Mouse (Mus musculus) hindbrain, embryonic 10.5 days (tissue): Measurements from ENCODE around the gene Syt6. TPM values are rescaled to one million over a fixed set of nuclear protein-coding genes. Genes with fewer than 3 reads are reported as not detected.

ENCODE experiments used
- DNase-seq: peaks from one replicate; pipeline ENCODE4 v3.0.0-alpha.2; 2017; ENCODE audit warnings: low spot score
- H3K27ac ChIP-seq: fragments of 300-500 bp; sonication (generic); 2 replicates; pipeline ENCODE4 v1.5.1; 2016; ENCODE audit warnings: mild to moderate bottlenecking, moderate library complexity
- H3K27me3 ChIP-seq: fragments of 300-500 bp; sonication (generic); 2 replicates; pipeline ENCODE4 v1.6.1; 2016; ENCODE audit warnings: mild to moderate bottlenecking; ENCODE audit not compliant: poor library complexity, insufficient read depth, severe bottlenecking
- H3K36me3 ChIP-seq: fragments of 300-500 bp; sonication (generic); 2 replicates; pipeline ENCODE4 v1.6.1; 2016; ENCODE audit warnings: mild to moderate bottlenecking, moderate library complexity
- H3K4me1 ChIP-seq: fragments of 300-500 bp; sonication (generic); replicated peaks from 2 replicates; pipeline ENCODE4 v1.6.1; 2016; ENCODE audit warnings: mild to moderate bottlenecking
- H3K4me3 ChIP-seq: fragments of 300-500 bp; sonication (generic); 2 replicates; pipeline ENCODE4 v1.5.1; 2016; ENCODE audit warnings: mild to moderate bottlenecking, moderate library complexity
- H3K9me3 ChIP-seq: fragments of 300-500 bp; sonication (generic); 2 replicates; pipeline ENCODE4 v1.6.1; 2016; ENCODE audit warnings: mild to moderate bottlenecking, moderate library complexity
- WGBS: fragments of 180-500 bp; shearing (Covaris S2); methylation state at CpG from one replicate; pipeline ENCODE4 v1.1.7; 2016; 5-methylcytosine and 5-hydroxymethylcytosine counted together
- polyA plus RNA-seq: library from polyadenylated mRNA; unstranded; fragments of >200 nt; fragmentation: Nextera tagmentation; extraction: Ambion mirVana; gene quantifications from 2 replicates; pipeline ENCODE4 v1.2.1, GENCODE M21; 2016

Syt6 gene
- polyA plus RNA-seq, result 1.5 and 2.0 TPM in 2 replicates

DNA sequence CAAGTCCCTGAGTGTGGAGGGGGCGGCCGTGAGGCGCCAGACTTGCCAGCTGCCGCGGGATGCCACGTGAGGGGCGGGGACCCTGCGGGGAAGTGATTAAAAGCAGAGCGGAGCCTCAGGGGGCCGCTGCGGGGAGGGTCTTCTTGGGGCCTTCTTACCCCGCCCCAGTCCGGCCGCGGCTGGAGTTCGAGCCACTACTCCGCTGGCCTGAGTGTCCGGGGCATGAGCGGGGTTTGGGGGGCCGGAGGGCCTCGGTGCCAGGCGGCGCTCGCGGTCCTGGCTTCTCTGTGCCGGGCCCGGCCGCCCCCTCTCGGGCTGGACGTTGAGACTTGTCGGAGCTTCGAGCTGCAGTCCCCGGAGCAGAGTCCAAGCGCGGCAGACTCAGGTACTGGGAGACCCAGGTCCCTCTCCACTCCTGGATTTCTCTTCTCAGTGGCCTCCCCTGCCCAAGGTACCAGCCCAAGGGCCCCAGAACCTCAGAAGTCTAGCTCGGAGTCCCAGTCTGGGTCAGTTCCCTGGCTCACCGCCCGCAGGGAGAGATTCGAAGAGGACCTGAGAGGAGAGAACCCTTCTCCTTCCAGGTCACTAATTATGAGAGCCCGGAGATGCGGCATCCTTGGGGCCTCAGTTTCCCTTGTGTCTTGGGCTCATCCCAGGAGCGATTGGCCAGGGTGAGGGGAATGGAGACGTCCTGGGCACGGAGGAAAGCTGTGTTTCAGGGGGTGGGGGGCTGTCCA is at the start of gene Syt6:
TSS of gene Syt6 (plus strand) at position 76 of the 737 bp plus-strand sequence.
- H3K27ac ChIP-seq, result peak within 1 kb of the TSS; percentile 83
- H3K4me1 ChIP-seq, result peaks cover 39% of the 10 kb centered on the region
- H3K9me3 ChIP-seq, result no peaks in the 10 kb centered on the region
- no peaks in the 10 kb centered on the region for H3K36me3 ChIP-seq
- H3K4me3 ChIP-seq, result peak within 1 kb of the TSS; percentile 70
- H3K27me3 ChIP-seq, result peaks cover 82% of the 10 kb centered on the region
- peak; percentile 44 for DNase-seq
- WGBS, result under 1% methylated on average over 44 of the region's 44 CpGs

DNA sequence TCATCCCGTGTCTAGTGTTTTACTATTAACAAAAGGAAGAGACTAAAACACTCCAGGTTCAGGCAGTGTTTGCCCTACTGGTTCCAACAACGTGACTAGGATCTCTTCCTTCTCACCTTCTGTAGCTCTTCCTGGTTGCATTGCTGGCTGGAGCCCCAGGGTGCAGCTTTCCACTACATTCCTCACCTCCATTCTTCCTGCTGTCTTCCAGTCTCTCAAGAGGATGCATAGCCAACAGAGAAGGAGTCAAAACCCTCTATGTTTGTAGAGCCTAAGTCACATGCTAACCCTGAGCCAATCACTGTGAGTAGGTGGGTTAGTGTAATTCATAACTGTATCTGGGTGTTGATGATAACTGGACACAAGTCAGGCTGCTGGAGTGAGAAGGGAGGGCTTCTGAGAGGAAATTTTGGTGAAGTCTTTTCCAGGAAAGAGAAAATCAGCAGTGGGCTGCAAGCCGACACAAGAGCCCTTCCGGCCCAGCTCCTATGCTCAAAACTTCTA is 48.8 kb upstream of the Syt6 start:
- no peak for DNase-seq
- Histone ChIP-seq H3K4me3 (no peak overlapping the region), H3K27me3 (no peaks in the 10 kb centered on the region), H3K9me3 (no peaks in the 10 kb centered on the region), H3K36me3 (no peaks in the 10 kb centered on the region), H3K4me1 (peaks cover 7% of the 10 kb centered on the region; the same call in 1 of the 2 replicates), H3K27ac (no peak overlapping the region)
- 81% methylated on average over 4 of the region's 4 CpGs for whole genome bisulfite sequencing

DNA sequence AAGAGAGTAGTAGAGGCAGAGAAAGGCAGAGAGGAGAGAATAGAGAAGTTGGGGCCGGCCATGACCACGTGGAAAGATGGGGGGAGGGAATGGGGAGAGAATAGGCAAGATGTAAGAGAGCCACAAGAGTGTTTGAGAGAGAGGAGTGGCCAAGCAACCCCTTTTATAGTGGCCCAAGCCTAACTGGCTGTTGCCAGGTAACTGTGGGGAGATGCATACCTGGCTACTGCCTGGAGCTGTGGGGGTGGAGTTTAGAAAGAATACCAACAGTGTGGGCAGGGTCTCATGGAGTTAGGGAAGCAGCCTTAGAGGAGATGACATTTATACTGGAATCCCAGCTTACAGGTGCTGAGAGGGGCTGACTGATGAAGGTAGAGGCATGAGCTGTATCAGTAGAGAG is 48.2 kb upstream of the Syt6 start:
- no peak overlapping the region for H3K27ac ChIP-seq
- WGBS, result 28% methylated on average over 2 of the region's 2 CpGs
- H3K9me3 ChIP-seq, result no peaks in the 10 kb centered on the region
- peaks cover 7% of the 10 kb centered on the region; the same call in 1 of the 2 replicates for H3K4me1 ChIP-seq
- no peaks in the 10 kb centered on the region for H3K36me3 ChIP-seq
- no peak overlapping the region for H3K4me3 ChIP-seq
- no peak for DNase-seq
- H3K27me3 ChIP-seq, result no peaks in the 10 kb centered on the region

DNA sequence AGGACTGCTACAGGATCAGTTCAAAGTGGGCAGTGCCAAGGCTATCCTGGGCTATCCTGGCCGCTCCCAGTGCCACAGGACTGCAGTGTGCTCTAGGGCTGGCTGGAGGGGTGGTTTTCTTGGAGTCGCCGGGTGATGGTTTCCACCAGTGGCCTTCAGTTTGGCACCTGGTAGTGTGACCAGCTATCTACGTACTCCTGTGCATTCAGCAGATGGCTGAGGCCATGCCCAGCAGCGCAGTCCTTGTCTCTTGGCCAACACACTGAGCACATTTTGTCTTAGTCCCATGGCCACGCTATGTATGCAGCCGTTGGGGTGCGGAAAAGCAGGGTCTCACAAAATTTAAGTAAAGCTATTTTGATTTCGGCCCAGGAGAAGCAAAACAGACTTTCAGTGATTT is 41.0 kb upstream of the Syt6 start:
- no peaks in the 10 kb centered on the region for H3K9me3 ChIP-seq
- WGBS, result 92% methylated on average over 9 of the region's 9 CpGs
- peaks cover 23% of the 10 kb centered on the region for H3K4me1 ChIP-seq
- no peaks in the 10 kb centered on the region for H3K36me3 ChIP-seq
- no peak overlapping the region for H3K27ac ChIP-seq
- DNase-seq, result no peak
- peaks cover 9% of the 10 kb centered on the region for H3K27me3 ChIP-seq
- H3K4me3 ChIP-seq, result no peak overlapping the region

DNA sequence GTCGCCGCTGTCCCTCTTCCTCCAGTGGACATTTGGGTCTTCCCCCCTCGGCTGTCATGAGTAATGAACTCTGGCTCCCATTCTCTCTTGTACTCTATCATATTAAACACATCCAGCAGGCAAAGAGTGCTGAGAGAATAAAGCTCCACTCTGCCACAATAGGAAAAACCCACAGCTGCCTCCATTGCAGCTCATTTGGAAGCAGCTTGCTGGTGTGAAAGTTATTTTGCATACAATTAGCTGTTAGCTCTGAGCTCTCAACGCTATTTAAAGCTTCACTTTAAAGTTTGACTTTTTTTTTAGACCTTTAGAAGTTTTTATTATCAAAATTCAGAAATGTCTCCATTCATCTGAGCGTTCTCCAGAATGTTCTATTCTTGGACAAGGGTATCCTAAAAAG is 39.8 kb upstream of the Syt6 start:
- no peak for DNase-seq
- Histone ChIP-seq H3K36me3 (no peaks in the 10 kb centered on the region), H3K4me3 (no peak overlapping the region), H3K4me1 (peaks cover 23% of the 10 kb centered on the region), H3K27ac (no peak overlapping the region), H3K27me3 (peaks cover 18% of the 10 kb centered on the region), H3K9me3 (no peaks in the 10 kb centered on the region)
- WGBS, result 62% methylated on average over 5 of the region's 5 CpGs

DNA sequence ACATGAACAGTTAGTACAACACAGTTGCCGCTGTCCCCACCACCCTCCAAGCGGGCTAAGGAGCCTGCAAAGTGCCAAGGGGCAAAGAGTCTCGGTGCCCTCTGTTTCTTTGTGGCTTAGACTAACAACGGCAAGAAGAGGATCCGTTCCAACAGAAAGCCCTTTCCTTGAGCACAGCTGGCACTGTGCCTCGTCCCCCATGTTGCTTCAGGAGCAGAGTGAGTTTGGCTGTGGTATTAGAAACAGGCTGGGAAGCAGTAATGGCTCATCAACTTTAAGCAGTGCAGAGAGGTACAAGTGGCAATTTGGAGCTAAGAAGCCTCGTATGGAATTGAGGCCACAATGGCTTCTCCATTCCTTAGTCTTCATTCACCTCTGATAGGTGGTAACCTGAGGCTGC is 35.9 kb upstream of the Syt6 start:
- Histone ChIP-seq H3K9me3 (no peaks in the 10 kb centered on the region), H3K36me3 (no peaks in the 10 kb centered on the region), H3K4me3 (no peak overlapping the region), H3K27me3 (peaks cover 25% of the 10 kb centered on the region), H3K27ac (no peak overlapping the region), H3K4me1 (peaks cover 28% of the 10 kb centered on the region)
- 75% methylated on average over 7 of the region's 7 CpGs for WGBS
- no peak for DNase-seq

DNA sequence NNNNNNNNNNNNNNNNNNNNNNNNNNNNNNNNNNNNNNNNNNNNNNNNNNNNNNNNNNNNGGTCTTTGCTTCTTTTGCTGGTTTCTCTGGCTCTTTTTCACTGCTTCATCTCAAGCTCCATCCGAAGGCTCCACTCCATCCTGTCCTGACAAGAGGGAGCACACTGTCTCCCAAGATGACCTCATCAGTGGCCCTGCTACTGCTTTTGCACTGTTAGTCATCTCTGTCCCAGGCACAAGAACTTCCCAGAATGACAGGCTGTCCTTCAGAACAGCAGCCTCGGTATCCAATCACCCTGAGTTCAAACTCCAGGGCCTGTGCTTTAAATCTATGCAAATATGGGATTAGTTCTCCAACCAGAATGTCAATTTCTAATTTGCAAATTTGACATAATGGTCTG is 28.9 kb upstream of the Syt6 start:
- WGBS, result 63% methylated on average over 2 of the region's 2 CpGs
- Histone ChIP-seq H3K9me3 (no peaks in the 10 kb centered on the region), H3K27ac (no peak overlapping the region)

DNA sequence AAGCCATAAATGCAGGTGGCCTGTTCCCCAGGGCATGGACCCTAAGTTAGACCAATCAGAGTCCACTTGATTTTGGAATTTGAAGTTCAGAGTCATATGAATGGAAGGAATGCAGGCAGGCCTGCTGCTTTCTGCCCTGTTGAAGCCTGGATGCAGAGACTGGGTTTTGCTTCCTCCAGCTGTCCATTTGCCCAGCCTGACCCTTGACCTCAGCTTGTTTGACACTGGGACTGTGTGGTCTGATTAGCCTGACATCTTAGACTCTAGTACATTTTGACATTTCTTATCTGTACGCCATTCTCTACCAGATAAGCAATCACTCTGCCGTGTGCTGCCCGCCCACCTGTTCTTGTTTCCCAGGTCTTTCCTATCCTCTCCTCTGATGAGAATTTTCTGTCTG is 28.4 kb upstream of the Syt6 start:
- Histone ChIP-seq H3K4me3 (no peak overlapping the region), H3K27ac (no peak overlapping the region), H3K9me3 (no peaks in the 10 kb centered on the region), H3K27me3 (peaks cover 6% of the 10 kb centered on the region; the same call in 1 of the 2 replicates), H3K36me3 (no peaks in the 10 kb centered on the region), H3K4me1 (peaks cover 4% of the 10 kb centered on the region; the same call in 1 of the 2 replicates)
- 73% methylated on average over 3 of the region's 3 CpGs for WGBS
- no peak for DNase-seq

More for the DNA sequence above, 28.9 kb upstream of the Syt6 start:
- H3K4me3 ChIP-seq, result no peak overlapping the region
- H3K27me3 ChIP-seq, result peaks cover 6% of the 10 kb centered on the region; the same call in 1 of the 2 replicates
- peaks cover 4% of the 10 kb centered on the region; the same call in 1 of the 2 replicates for H3K4me1 ChIP-seq
- H3K36me3 ChIP-seq, result no peaks in the 10 kb centered on the region
- no peak for DNase-seq

DNA sequence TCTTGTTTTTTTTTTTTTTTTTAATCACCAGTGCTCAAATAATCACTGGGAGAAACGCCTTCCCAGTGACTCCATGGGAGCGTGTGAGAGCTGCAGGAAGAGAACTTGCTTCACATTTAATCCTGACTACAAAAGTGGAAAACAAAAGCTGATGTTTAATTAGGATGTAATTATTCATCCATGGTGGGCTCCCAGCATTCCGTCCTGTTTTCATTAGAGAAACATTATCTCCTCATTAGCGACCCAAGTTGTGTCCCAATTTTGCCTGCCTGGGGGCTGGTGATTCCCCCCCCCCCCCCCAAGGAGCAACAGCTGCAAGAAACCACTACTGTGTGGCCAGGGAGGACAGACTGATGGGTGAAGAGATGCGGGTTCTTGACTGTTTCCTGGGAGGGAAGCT is 24.8 kb upstream of the Syt6 start:
- Histone ChIP-seq H3K27me3 (no peaks in the 10 kb centered on the region), H3K36me3 (no peaks in the 10 kb centered on the region), H3K9me3 (no peaks in the 10 kb centered on the region), H3K27ac (no peak overlapping the region), H3K4me1 (peaks cover 7% of the 10 kb centered on the region; the same call in 1 of the 2 replicates), H3K4me3 (no peak overlapping the region)
- no peak for DNase-seq
- WGBS, result 72% methylated on average over 5 of the region's 5 CpGs

DNA sequence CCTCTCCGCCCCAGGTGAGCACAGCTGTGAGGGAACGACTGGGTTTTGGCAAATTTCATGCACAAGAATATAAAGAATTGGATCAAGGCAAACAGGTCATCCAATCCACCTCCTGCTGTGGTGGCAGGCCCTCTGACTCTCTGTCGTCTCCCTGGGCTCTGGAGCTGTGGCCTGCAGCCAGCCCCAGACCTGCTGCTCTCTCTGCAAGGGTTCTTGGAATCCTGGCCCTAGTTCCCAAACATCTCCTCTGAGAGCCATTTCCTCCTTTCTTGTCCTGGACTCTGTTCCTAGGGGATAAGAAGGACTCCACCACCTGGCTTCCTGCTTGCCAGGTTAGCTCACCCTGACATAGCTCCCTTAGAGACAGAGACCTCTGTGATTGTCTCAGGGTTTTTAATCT is 7.8 kb upstream of the Syt6 start:
- peaks cover 3% of the 10 kb centered on the region; the same call in 1 of the 2 replicates for H3K4me1 ChIP-seq
- H3K9me3 ChIP-seq, result no peaks in the 10 kb centered on the region
- H3K36me3 ChIP-seq, result no peaks in the 10 kb centered on the region
- 47% methylated on average over 3 of the region's 3 CpGs for WGBS
- H3K27ac ChIP-seq, result no peak overlapping the region
- peaks cover 25% of the 10 kb centered on the region for H3K27me3 ChIP-seq
- H3K4me3 ChIP-seq, result no peak overlapping the region
- no peak for DNase-seq

DNA sequence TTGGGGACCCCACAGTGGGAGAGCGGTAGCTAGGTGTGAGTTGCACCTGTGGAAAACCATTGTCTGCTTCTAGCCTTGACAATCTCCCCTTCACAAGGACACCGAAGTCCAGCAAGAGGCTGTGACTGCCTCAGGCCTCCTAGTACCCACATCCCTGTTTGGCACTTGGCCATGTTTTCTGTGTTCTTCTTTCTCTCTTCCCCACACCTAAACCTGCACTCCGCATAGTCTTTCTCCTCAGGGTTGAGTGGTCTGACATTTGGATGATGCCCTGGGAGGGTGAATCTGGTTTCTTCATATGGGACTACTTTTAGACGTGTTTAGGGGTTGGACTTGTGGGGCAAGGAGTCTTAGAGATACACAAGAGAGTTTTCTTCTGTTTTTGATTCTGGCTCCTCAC is 2.5 kb upstream of the Syt6 start:
- no peaks in the 10 kb centered on the region for H3K9me3 ChIP-seq
- no peaks in the 10 kb centered on the region for H3K36me3 ChIP-seq
- H3K4me3 ChIP-seq, result no peak overlapping the region
- DNase-seq, result no peak
- peaks cover 39% of the 10 kb centered on the region for H3K4me1 ChIP-seq
- peaks cover 78% of the 10 kb centered on the region for H3K27me3 ChIP-seq
- 78% methylated on average over 4 of the region's 4 CpGs for WGBS
- no peak overlapping the region for H3K27ac ChIP-seq

DNA sequence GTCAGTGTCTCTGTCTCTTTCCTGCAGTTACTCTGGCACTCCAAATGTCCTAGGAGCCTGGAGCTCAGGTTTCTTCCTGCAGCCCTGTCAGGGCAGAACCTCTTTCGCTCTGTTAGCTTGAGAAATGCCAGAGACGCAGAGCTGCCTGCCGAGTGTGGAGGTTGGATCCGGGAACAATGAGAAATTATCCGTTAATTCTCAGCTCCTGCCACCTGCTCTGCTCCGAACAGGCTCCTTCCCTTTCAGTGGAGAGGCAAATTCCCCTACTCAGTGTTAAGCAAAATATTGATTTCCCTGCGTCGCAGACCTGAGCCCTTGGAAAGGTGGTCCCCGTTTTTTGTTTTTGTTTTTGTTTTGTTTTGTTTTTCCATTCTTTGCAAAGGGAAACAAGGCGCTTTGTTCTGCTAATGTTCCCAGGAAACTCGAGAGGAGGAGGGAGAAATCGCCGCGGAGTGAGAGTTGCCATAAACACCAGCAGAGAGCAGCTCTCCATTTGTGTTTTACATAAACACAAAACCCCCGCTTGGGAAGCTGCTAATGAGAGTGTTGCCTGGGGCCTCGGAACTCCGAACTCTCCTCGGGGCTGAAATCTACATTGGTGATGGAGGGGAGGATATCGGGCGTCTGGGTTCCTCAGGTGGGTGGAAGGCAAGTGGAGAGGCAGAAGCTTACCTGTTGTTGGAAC is 1.8 kb upstream of the Syt6 start:
- Histone ChIP-seq H3K9me3 (no peaks in the 10 kb centered on the region), H3K27ac (no peak overlapping the region), H3K4me1 (peaks cover 39% of the 10 kb centered on the region), H3K27me3 (peaks cover 80% of the 10 kb centered on the region), H3K4me3 (peak overlapping the region; percentile 34), H3K36me3 (no peaks in the 10 kb centered on the region)
- WGBS, result 2% methylated on average over 20 of the region's 20 CpGs
- DNase-seq, result no peak

DNA sequence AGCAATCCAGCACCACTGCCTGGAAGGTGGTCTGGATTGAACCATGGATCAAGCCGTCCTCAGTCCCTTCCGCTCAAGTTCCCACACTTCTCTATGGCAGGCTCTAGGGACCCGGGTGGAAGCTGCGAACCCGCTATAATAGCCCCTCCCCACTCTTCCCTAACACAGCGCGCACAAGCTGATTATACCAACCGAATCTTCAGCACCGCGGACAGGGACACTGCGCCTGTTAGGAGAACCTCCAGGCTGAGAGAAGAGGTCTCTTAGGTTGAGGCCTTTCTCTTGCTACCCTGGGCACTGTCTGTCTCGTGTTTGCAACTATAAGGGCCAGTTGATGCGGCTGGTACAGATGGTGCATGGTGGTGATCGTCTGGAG is 1.3 kb upstream of the Syt6 start:
- peaks cover 39% of the 10 kb centered on the region for H3K4me1 ChIP-seq
- H3K4me3 ChIP-seq, result peak overlapping the region; percentile 34

More for the DNA sequence above, 1.3 kb upstream of the Syt6 start:
- DNase-seq, result peak; percentile 83
- no peaks in the 10 kb centered on the region for H3K36me3 ChIP-seq
- peaks cover 83% of the 10 kb centered on the region for H3K27me3 ChIP-seq
- H3K9me3 ChIP-seq, result no peaks in the 10 kb centered on the region
- under 1% methylated on average over 14 of the region's 14 CpGs for WGBS
- H3K27ac ChIP-seq, result no peak overlapping the region
